Mouse (Mus musculus) frontal cortex, postnatal 14 days (tissue): ENCODE results near the gene Zfp449.

Experiments used
- DNase-seq, 2 experiments: peaks; one replicate each; pipeline ENCODE4 v3.0.0; 2022; ENCODE audit warnings: low spot score in 2 of 2

The Zfp449 gene

GRCm38 (mm10) chrX:56346176-56346931, at the start of gene Zfp449:
Zfp449 (plus strand) TSS chrX:56346400.
- peak; percentile 51 to 69 for DNase-seq

- no peak for DNase-seq
Observed at GRCm38 (mm10) chrX:56307597-56307996, 38.6 kb upstream of the Zfp449 start.

GRCm38 (mm10) chrX:56312813-56313212, 33.4 kb upstream of the Zfp449 start:
- DNase-seq, result no peak

- DNase-seq, result no peak
Observed at GRCm38 (mm10) chrX:56322096-56322495, 24.1 kb upstream of the Zfp449 start.

GRCm38 (mm10) chrX:56322731-56323130, 23.5 kb upstream of the Zfp449 start:
- no peak for DNase-seq

GRCm38 (mm10) chrX:56332046-56332445, 14.2 kb upstream of the Zfp449 start:
- DNase-seq, result no peak

GRCm38 (mm10) chrX:56340305-56340704, 5.9 kb upstream of the Zfp449 start:
- peak in 1 of 2 experiments; percentile 20 for DNase-seq

- no peak for DNase-seq
Observed at GRCm38 (mm10) chrX:56342921-56343320, 3.3 kb upstream of the Zfp449 start.

GRCm38 (mm10) chrX:56346932-56347253, 693 bp downstream of the Zfp449 start:
- DNase-seq, result no peak

- peak; percentile 17 to 28 for DNase-seq
Observed at GRCm38 (mm10) chrX:56374431-56375128, 28.4 kb downstream of the Zfp449 start, which contains the start of gene Smim10l2a. Smim10l2a (plus strand) TSS chrX:56374586.

GRCm38 (mm10) chrX:56380852-56381251, 34.7 kb downstream of the Zfp449 start:
- DNase-seq, result no peak

GRCm38 (mm10) chrX:56384142-56384541, 37.9 kb downstream of the Zfp449 start:
- DNase-seq, result no peak

GRCm38 (mm10) chrX:56404646-56405045, 58.4 kb downstream of the Zfp449 start:
- no peak for DNase-seq

GRCm38 (mm10) chrX:56405482-56405881, 59.3 kb downstream of the Zfp449 start:
- no peak for DNase-seq

GRCm38 (mm10) chrX:56406128-56406527, 59.9 kb downstream of the Zfp449 start:
- DNase-seq, result no peak
